ENCODE assay signal across 20 mouse cellular contexts in genomic region chr10:3969026-3969425, GRCm38 (mm10).
"Had no signal": no experiment of that assay in that cellular context is flagged by ENCODE, and none has a peak within 500 bp of the region (broad histone marks: within the 10 kb centered on the region; RNA-seq: fewer than 3 reads in every experiment).

No protein-coding gene starts in this region.

- H3K27ac ChIP-seq: limb, embryonic 12.5 days; limb, embryonic 15.5 days; liver, embryonic 14.5 days; macrophage; midbrain, embryonic 10.5 days; midbrain, embryonic 13.5 days; stomach, postnatal 0 days had no signal

- DNase-seq: kidney, adult 18-20 months; kidney, postnatal 10 days; kidney, postnatal 36 days; left cerebral cortex, postnatal 4 days; liver, postnatal 0 days; lung, embryonic 14.5 days; right cerebral cortex, postnatal 14 days; right cerebral cortex, postnatal 4 days; thymus, adult 18-20 months; thymus, postnatal 36 days had no signal

- H3K9ac ChIP-seq: limb, embryonic 12.5 days; limb, embryonic 15.5 days; liver, embryonic 14.5 days; liver, postnatal 0 days; lung, embryonic 14.5 days; midbrain, embryonic 13.5 days had no signal

- H3K9me3 ChIP-seq: limb, embryonic 12.5 days; limb, embryonic 15.5 days; midbrain, embryonic 10.5 days; midbrain, embryonic 13.5 days had no signal

- ATAC-seq: intestine, embryonic 16.5 days; liver, postnatal 0 days; lung, postnatal 0 days; midbrain, embryonic 13.5 days had no signal

- H3K4me2 ChIP-seq: limb, embryonic 12.5 days; limb, embryonic 15.5 days; liver, embryonic 11.5 days; lung, embryonic 14.5 days; midbrain, embryonic 13.5 days had no signal

- H3K4me3 ChIP-seq: limb, embryonic 12.5 days; limb, embryonic 15.5 days; midbrain, embryonic 10.5 days; midbrain, embryonic 13.5 days had no signal

- H3K27me3 ChIP-seq: limb, embryonic 12.5 days; limb, embryonic 15.5 days; midbrain, embryonic 13.5 days had no signal
